Mouse (Mus musculus) heart, adult 9 months (tissue): ENCODE measurements around the gene Kdsr.
A peak's percentile ranks its signal among the peaks of the same experiment; 100 is the strongest.
"Not testable (repeated sequence)": the region's sequence is repeated elsewhere in the genome, so short reads cannot be mapped to it uniquely, and the experiment has no call there.

ENCODE experiments used
- DNase-seq, 2 experiments: peaks; one replicate each; pipeline ENCODE4 v3.0.0; 2022; ENCODE audit warnings: low spot score in 2 of 2

The Kdsr gene

GRCm38 (mm10) chr1:106739810-106740209 is 19.7 kb downstream of the Kdsr start:
- no peak for DNase-seq

GRCm38 (mm10) chr1:106738092-106738491 is 21.4 kb downstream of the Kdsr start:
- no peak for DNase-seq

GRCm38 (mm10) chr1:106736211-106736610 is 23.3 kb downstream of the Kdsr start:
- no peak for DNase-seq

GRCm38 (mm10) chr1:106735586-106735985 is 23.9 kb downstream of the Kdsr start:
- no peak for DNase-seq

- no peak for DNase-seq
Measured at GRCm38 (mm10) chr1:106722061-106722460, 37.5 kb downstream of the Kdsr start.

GRCm38 (mm10) chr1:106717736-106718135 is 41.8 kb downstream of the Kdsr start:
- not testable (repeated sequence) for DNase-seq

- DNase-seq, result peak; percentile 17 to 72
Measured at GRCm38 (mm10) chr1:106717071-106717601, 42.4 kb downstream of the Kdsr start.

GRCm38 (mm10) chr1:106716141-106716540 is 43.4 kb downstream of the Kdsr start:
- DNase-seq, result no peak

GRCm38 (mm10) chr1:106715111-106716083 is 44.1 kb downstream of the Kdsr start:
- DNase-seq, result no peak

- no peak for DNase-seq
Measured at GRCm38 (mm10) chr1:106714530-106714981, 45.0 kb downstream of the Kdsr start.

GRCm38 (mm10) chr1:106713621-106714529 is 45.7 kb downstream of the Kdsr start, which contains the start of gene Bcl2:
TSS of gene Bcl2 (minus strand) at chr1:106714274.
- peak; percentile 83 to 84 for DNase-seq

- DNase-seq, result peak; percentile 55 to 61
Measured at GRCm38 (mm10) chr1:106712330-106712729, 47.2 kb downstream of the Kdsr start.

- no peak for DNase-seq
Measured at GRCm38 (mm10) chr1:106711356-106712125, 48.0 kb downstream of the Kdsr start.

- DNase-seq, result no peak
Measured at GRCm38 (mm10) chr1:106710202-106710601, 49.3 kb downstream of the Kdsr start.

GRCm38 (mm10) chr1:106707036-106707880 is 52.3 kb downstream of the Kdsr start:
- DNase-seq, result no peak

GRCm38 (mm10) chr1:106703183-106703582 is 56.3 kb downstream of the Kdsr start:
- no peak for DNase-seq

GRCm38 (mm10) chr1:106702471-106703175 is 56.9 kb downstream of the Kdsr start:
- DNase-seq, result peak in 1 of 2 experiments; percentile 14

- DNase-seq, result no peak
Measured at GRCm38 (mm10) chr1:106700520-106701114, 58.9 kb downstream of the Kdsr start.

GRCm38 (mm10) chr1:106696472-106696871 is 63.1 kb downstream of the Kdsr start:
- no peak for DNase-seq
